Mouse (Mus musculus) liver, postnatal 0 days (tissue): Measurements from ENCODE around the gene Bclaf3.

Experiments
- CTCF ChIP-seq: sonication (generic); IDR thresholded peaks from 2 replicates; pipeline ENCODE4 v1.5.1; 2016; ENCODE audit warnings: antibody characterized with exemption, low read depth
- EP300 ChIP-seq: IDR thresholded peaks from 2 replicates; pipeline ENCODE4 v1.6.1; 2016; ENCODE audit warnings: antibody characterized with exemption, low read depth, mild to moderate bottlenecking

DNA sequence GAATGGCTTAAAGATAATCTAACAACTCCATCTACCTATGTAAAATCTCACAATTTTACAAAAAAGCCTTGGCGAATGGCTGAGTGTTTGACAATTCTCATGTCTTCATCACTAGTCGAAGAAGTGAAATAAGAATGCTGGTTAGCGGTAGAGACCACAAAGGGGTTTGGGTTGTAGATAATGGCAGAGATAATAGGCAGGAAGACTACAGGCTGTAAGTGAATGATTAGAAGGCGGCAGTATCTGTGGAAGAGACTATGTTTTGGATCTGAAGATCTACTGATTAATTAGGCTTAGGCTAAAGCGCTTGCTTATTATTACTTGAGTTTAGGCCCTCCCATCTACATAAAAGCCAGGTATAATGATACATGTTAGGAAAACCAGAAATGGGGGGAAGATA lies 20.6 kb downstream of the Bclaf3 start:
- TF ChIP-seq CTCF (no peak), EP300 (no peak)
